Mouse (Mus musculus) mouse embryonic stem cell (cell line): Measurements from ENCODE around the gene Slc16a2.

Experiments
- in situ Hi-C, 2 experiments: fragments of 300-500 bp; cut with MboI; formaldehyde crosslinking; loops; 1 replicate in 1 of 2; 3 replicates in 1 of 2; pipeline ENCODE4 v1.14.3; 2019 to 2020; ENCODE audit warnings: low sequenced_read_pairs in 2 of 2, low pct_unique_long_range_greater_than_20kb in 1 of 2, mixed read lengths in 1 of 2; ENCODE audit not compliant: unreplicated experiment in 1 of 2

The Slc16a2 gene

GRCm38 (mm10) chrX:103821832-103822196 lies at the start of gene Slc16a2:
Gene Slc16a2, minus strand, starts transcription at chrX:103821983.
- in situ Hi-C loops, result no loop called here

DNA sequence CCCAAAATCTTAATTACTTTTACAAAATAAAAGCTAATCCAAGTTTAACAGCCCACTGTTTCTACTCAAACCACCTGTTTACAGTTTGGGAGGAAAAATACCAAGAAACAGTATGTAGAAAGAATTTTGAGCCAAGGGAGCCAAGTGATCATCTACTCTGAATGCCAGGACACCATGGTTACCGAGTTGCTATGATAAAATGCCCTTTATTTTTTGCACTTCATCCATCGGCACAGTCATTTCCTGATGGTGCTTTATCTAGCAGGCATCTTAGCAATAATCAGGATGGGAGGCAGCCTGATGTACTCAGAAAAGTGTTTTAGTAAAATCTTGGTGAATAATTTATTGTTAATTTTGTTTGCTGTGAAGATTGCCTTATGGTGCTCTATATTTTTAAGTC lies 41.7 kb upstream of the Slc16a2 start:
- in situ Hi-C loops, result loop anchor here in 1 of 2 experiments (10.0 kb wide), 1 partner anchor 131 kb away; no protein-coding TSS in a partner anchor

DNA sequence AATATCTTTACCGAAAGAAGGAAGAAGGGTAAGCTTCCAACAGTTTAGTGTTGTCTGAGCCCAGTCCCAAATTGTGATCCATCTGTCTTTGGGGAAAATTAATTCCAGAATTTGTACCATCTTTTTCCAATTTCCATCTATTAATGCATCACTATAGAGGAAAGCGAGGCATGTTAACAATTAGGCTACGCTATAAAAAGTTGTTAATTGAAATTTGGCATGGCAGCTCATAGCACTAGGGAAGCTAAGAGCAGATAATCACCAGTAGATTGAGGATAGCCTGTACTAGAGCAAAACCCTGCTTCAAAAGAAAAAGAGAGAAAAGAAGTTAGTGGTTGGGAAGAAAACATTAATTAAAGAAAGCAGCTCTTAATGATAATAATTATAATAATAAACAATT lies 41.1 kb upstream of the Slc16a2 start:
- in situ Hi-C loops, result loop anchor here in 1 of 2 experiments (10.0 kb wide), 1 partner anchor 132 kb away; no protein-coding TSS in a partner anchor

DNA sequence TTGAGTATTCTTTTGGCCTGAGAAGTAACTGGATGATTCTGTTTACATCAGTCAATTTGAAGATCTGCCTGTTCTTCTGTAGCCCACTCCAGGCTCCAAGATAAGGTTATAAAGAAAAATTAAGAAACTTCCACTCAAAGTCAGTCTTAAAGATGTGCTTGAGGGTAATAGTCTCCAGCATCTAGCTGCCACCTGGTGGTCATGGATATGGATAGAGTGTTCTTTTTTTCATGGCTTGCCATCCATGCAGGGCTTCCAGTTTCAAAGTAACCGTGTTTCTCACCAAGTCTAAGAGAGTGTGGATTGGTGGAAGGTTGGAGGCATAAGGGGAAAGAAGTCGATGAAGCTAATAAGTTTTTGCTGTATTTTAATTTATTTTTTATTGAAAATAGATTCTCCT lies 23.5 kb upstream of the Slc16a2 start:
- in situ Hi-C loops, result no loop called here

DNA sequence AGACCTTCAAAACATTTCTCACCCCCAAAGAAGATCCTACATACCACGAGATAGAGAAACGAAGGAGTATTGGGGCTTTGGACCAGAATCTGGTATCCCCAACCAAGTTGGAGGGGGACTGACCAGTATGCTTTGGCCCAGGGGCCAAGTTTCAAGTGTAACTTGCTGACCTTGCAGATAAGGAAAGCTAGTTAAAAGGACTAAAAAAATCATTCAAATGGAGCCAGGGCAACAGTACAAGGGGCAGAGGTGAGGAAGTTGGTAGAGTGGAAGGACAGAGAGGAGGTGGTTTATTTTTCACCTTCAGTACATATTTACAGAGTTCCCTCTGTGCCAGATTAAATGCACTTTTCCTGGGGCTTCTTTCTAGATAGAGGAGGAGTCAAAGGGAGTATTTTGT lies 7.1 kb upstream of the Slc16a2 start:
- in situ Hi-C loops, result no loop called here

GRCm38 (mm10) chrX:103822271-103822811 lies 558 bp upstream of the Slc16a2 start:
- in situ Hi-C loops, result no loop called here

DNA sequence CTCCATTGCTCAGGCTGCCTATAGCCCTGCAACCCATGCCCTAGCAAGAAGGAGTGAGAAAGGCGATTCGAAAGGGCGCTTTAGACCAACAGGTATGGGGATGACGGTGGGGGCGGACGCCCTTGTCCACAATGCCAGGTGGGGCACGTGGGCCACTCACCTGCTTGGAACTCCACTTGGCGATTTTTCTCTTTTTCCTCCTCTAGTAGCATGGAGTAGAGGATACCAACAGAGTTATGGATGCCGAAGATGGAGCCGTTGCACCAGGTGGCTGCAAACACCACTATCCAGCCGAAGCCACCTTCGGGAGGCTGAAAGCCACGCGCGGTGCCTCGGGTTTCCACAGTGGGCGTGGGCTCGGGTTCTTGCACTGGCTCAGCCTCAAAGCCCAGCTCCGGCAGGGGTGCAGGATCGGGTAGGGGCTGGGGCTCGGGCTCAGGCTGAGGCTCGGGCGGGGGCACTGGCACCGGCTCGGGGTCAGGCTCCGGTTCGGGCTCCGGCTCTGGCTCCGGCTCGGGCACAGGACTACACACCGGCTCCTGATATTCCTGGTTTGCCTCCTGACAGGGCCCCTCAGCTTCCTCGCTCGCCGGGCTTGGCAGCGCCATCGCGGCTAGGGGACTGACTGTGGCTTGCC lies 470 bp downstream of the Slc16a2 start:
- in situ Hi-C loops, result no loop called here

GRCm38 (mm10) chrX:103820307-103821194 lies 1.2 kb downstream of the Slc16a2 start:
- in situ Hi-C loops, result no loop called here

DNA sequence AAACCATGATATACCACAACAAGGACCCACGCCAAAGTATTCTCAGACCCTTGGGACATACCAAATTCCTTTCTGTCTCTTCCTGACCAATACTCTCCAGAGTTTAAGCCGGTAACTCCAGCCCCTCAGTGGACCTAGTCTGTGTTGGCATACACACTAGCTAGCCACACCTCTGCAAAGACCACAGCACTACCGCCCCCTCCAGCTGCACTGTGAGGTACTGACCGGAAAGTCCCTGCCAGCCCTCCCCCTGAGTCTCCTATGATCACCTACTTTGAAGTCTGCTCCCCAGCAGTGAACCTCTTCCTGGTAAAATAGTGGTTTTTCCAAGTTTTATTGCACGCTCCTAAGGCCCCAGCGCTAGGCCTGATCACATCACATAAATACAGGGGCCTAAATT lies 2.5 kb downstream of the Slc16a2 start:
- in situ Hi-C loops, result no loop called here

DNA sequence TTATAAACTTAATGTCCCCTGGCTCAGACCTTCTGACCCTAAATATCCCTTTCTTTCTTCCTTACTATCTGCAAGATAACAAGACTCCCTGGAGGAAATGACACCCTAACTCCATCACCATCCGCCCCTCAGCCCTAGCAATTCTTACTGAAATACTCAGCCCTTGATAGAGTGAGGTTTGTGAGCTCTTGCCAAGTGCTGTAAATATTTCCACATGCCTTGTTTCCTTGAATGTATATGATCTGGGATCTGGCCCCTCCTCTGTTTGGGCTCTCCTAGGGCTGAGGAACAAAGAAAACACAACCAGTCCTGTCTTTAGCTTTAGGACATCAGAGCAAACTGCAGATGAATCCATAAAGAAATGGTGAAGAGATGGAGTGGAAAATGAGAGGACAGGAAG lies 9.1 kb downstream of the Slc16a2 start:
- in situ Hi-C loops, result no loop called here

DNA sequence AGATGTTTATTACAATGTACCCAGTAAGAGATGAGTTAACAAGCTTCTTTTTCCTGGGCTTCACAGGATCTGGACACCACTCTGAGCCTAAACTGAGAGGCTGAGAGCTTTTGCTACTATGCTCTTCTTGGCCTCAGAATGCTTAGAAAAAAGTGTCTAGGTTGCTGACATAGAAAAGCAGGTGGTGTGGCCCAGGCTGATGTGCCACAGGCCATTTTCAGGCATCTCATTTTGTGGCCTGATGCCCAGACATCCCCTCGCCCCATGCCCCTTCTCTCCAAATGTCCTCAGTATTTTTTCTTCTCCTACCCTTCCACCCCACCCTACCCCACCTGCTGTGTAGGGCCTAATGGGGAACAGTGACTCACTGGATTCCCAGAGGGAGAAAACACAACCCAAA lies 11.3 kb downstream of the Slc16a2 start:
- in situ Hi-C loops, result no loop called here

GRCm38 (mm10) chrX:103806373-103806772 lies 15.4 kb downstream of the Slc16a2 start:
- in situ Hi-C loops, result no loop called here

DNA sequence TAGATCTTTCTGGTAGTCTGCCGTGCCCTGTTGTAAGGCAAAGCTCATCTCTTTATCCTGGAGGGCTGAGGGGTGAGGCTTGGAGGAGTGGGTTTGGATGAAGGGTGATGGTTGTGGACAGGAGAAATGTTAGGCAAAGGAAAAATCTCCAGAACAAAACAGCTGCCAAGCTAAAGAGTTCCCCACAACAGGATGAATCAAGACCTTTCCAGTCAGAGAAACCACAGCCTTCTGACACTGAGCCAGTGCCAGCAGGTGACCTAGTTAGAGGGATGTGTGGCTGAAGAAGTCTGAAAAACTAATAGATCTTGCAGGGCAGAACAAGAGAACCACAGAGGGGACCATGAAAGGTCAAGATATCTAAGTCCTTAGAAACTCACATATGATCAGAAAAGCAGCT lies 24.8 kb downstream of the Slc16a2 start:
- in situ Hi-C loops, result no loop called here

- in situ Hi-C loops, result no loop called here
Measured at GRCm38 (mm10) chrX:103795506-103795905, 26.3 kb downstream of the Slc16a2 start.

GRCm38 (mm10) chrX:103791329-103791728 lies 30.5 kb downstream of the Slc16a2 start:
- in situ Hi-C loops, result no loop called here

- in situ Hi-C loops, result no loop called here
Measured at GRCm38 (mm10) chrX:103785681-103786080, 36.1 kb downstream of the Slc16a2 start.

GRCm38 (mm10) chrX:103776412-103776811 lies 45.4 kb downstream of the Slc16a2 start:
- in situ Hi-C loops, result no loop called here

GRCm38 (mm10) chrX:103746197-103746596 lies 75.6 kb downstream of the Slc16a2 start:
- in situ Hi-C loops, result no loop called here

GRCm38 (mm10) chrX:103744171-103745039 lies 77.4 kb downstream of the Slc16a2 start:
- in situ Hi-C loops, result no loop called here
